Mouse (Mus musculus): ENCODE data around the gene Sh2b2. TPM values are rescaled to one million over a fixed set of nuclear protein-coding genes. Genes with fewer than 3 reads are reported as not detected.

The Sh2b2 gene
- polyA plus RNA-seq, 1 experiment = 7.7 TPM

- H3K79me2 ChIP-seq (ENCODE audit: control insufficient read depth, insufficient read depth) = no peaks in the 10 kb centered on the region
- no peaks in the 10 kb centered on the region for H3K36me3 ChIP-seq (ENCODE audit: control insufficient read depth, insufficient read depth)
- H3K27me3 ChIP-seq (ENCODE audit: control insufficient read depth, insufficient read depth, insufficient read length) = no peaks in the 10 kb centered on the region
- H3K4me3 ChIP-seq = no peak overlapping the region
- H3K4me2 ChIP-seq (ENCODE audit: low read depth) = no peak overlapping the region
- TF ChIP-seq MYOD1 (IDR thresholded peaks at IDR 0.05; ENCODE audit: control insufficient read depth in 1 of 3, insufficient read length in 2 of 3, low read depth in 2 of 3) = no peak
- no peak for TF ChIP-seq SRF (IDR thresholded peaks at IDR 0.05; ENCODE audit: control insufficient read depth, insufficient read length, low read depth)
- no peak for TF ChIP-seq MYOG (IDR thresholded peaks at IDR 0.05; ENCODE audit: control insufficient read depth in 1 of 3, insufficient read depth in 1 of 3, insufficient read length in 2 of 3, low read depth in 2 of 3)
- no peak for TF ChIP-seq TCF3 (IDR thresholded peaks at IDR 0.05; ENCODE audit: insufficient read length, low read depth)
- no peak for TF ChIP-seq POLR2AphosphoS2 (IDR thresholded peaks at IDR 0.05; ENCODE audit: insufficient read length, low read depth)
- no peak for TF ChIP-seq TCF12 (IDR thresholded peaks at IDR 0.05; ENCODE audit: insufficient read depth, poor library complexity, severe bottlenecking)
- no peak for TF ChIP-seq POLR2A (IDR thresholded peaks at IDR 0.05; ENCODE audit: insufficient read length, low read depth)
- no peak for TF ChIP-seq REST (IDR thresholded peaks at IDR 0.05; ENCODE audit: insufficient read depth, insufficient read length)
- no peak for TF ChIP-seq USF1 (IDR thresholded peaks at IDR 0.05; ENCODE audit: low read depth)
- no peak for TF ChIP-seq CEBPB (IDR thresholded peaks at IDR 0.05; ENCODE audit: insufficient read depth, poor library complexity, severe bottlenecking)
- no peak for TF ChIP-seq MAX (IDR thresholded peaks at IDR 0.05; ENCODE audit: low read depth)
- H3ac ChIP-seq (ENCODE audit: control insufficient read depth, insufficient read length) = no peak overlapping the region
These were observed 12.6 kb upstream of the Sh2b2 start for GRCm38 (mm10) chr5:136258919-136259318.

DNA sequence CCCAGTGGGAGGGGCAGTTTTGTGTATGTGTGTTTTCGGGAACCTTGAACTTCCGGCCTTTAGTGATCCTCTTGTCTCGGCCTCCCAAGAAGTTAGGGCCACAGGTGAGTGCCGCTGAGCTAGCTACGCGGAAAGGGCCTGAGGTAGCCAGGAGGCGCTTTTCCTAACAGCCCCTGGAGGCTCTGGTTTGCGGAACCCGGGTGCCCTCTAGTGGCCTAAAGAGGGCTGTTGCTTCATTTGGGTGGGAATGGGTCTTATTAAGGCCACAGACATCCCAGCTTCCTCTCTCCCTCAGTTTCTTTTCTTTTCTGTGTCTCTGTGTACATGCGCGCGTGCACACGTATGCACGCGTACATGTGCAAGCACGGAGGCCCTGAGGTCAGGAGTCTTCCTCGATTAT, 6.5 kb upstream of the Sh2b2 start:
- no peaks in the 10 kb centered on the region for H3K79me2 ChIP-seq (ENCODE audit: control insufficient read depth, insufficient read depth)
- no peak overlapping the region for H3ac ChIP-seq (ENCODE audit: control insufficient read depth, insufficient read length)
- H3K4me2 ChIP-seq (ENCODE audit: low read depth) = no peak overlapping the region
- TF ChIP-seq USF1 (IDR thresholded peaks at IDR 0.05; ENCODE audit: low read depth) (no peak), MYOG (IDR thresholded peaks at IDR 0.05; ENCODE audit: control insufficient read depth in 1 of 3, insufficient read depth in 1 of 3, insufficient read length in 2 of 3, low read depth in 2 of 3) (no peak), E2F4 (IDR thresholded peaks at IDR 0.05; ENCODE audit: insufficient read depth) (no peak), SRF (IDR thresholded peaks at IDR 0.05; ENCODE audit: control insufficient read depth, insufficient read length, low read depth) (no peak), REST (IDR thresholded peaks at IDR 0.05; ENCODE audit: insufficient read depth, insufficient read length) (no peak), TCF12 (IDR thresholded peaks at IDR 0.05; ENCODE audit: insufficient read depth, poor library complexity, severe bottlenecking) (no peak), TCF3 (IDR thresholded peaks at IDR 0.05; ENCODE audit: insufficient read length, low read depth) (no peak), CEBPB (IDR thresholded peaks at IDR 0.05; ENCODE audit: insufficient read depth, poor library complexity, severe bottlenecking) (no peak), MYOD1 (IDR thresholded peaks at IDR 0.05; ENCODE audit: control insufficient read depth in 1 of 3, insufficient read length in 2 of 3, low read depth in 2 of 3) (no peak), POLR2A (IDR thresholded peaks at IDR 0.05; ENCODE audit: insufficient read length, low read depth) (no peak), POLR2AphosphoS2 (IDR thresholded peaks at IDR 0.05; ENCODE audit: insufficient read length, low read depth) (no peak), MAX (IDR thresholded peaks at IDR 0.05; ENCODE audit: low read depth) (no peak)
- no peak overlapping the region for H3K4me3 ChIP-seq
- H3K27me3 ChIP-seq (ENCODE audit: control insufficient read depth, insufficient read depth, insufficient read length) = no peaks in the 10 kb centered on the region
- H3K36me3 ChIP-seq (ENCODE audit: control insufficient read depth, insufficient read depth) = no peaks in the 10 kb centered on the region

DNA sequence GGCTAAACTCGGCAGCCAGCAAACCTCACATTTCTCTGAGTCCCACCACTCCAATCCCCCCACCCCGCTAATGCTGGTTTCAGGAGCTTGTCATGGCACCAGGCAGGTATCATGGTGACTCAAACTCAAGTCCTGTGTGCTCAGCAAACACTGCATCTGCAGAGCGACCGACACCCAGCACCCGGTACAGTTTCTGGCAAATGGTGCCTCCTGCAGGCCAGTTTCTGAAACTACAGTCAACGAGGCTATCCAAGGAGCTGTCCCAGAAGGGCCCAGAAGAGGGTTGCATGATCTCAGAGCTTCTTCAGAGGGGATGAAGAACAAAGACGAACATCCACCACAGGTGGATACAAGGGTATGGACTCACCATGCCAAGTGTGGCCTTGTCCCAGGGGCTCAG, 4.6 kb upstream of the Sh2b2 start:
- H3K27me3 ChIP-seq (ENCODE audit: control insufficient read depth, insufficient read depth, insufficient read length) = no peaks in the 10 kb centered on the region
- H3K79me2 ChIP-seq (ENCODE audit: control insufficient read depth, insufficient read depth) = no peaks in the 10 kb centered on the region
- H3ac ChIP-seq (ENCODE audit: control insufficient read depth, insufficient read length) = no peak overlapping the region
- TF ChIP-seq MAX (IDR thresholded peaks at IDR 0.05; ENCODE audit: low read depth) (no peak), POLR2A (IDR thresholded peaks at IDR 0.05; ENCODE audit: insufficient read length, low read depth) (no peak), CEBPB (IDR thresholded peaks at IDR 0.05; ENCODE audit: insufficient read depth, poor library complexity, severe bottlenecking) (no peak)
- H3K36me3 ChIP-seq (ENCODE audit: control insufficient read depth, insufficient read depth) = no peaks in the 10 kb centered on the region
- no peak overlapping the region for H3K4me2 ChIP-seq (ENCODE audit: low read depth)
- H3K4me3 ChIP-seq = no peak overlapping the region

DNA sequence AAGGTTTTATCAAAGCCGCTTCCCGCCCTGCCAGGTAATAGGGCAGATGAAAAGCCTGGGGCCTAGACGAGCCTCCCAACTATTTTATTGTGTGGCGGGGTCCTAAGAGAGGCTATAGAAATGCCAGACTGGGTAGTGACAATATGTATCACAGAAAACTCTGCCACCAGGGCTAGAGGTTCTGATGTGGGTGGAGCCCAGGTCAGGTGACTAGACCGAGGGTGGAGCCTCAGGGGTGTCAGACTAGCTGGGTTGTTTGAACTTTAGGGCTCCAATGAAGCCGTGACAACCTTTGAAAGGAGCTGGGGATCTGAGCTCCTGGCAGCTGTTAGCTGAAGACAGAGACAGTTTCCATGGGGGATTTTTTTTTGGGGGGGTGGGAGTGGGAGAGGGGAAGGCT, 2.1 kb upstream of the Sh2b2 start:
- H3ac ChIP-seq (ENCODE audit: control insufficient read depth, insufficient read length) = no peak overlapping the region
- no peak overlapping the region for H3K4me3 ChIP-seq
- H3K79me2 ChIP-seq (ENCODE audit: control insufficient read depth, insufficient read depth) = no peaks in the 10 kb centered on the region
- no peaks in the 10 kb centered on the region for H3K27me3 ChIP-seq (ENCODE audit: control insufficient read depth, insufficient read depth, insufficient read length)
- no peaks in the 10 kb centered on the region for H3K36me3 ChIP-seq (ENCODE audit: control insufficient read depth, insufficient read depth)
- TF ChIP-seq CEBPB (IDR thresholded peaks at IDR 0.05; ENCODE audit: insufficient read depth, poor library complexity, severe bottlenecking) (no peak), USF1 (IDR thresholded peaks at IDR 0.05; ENCODE audit: low read depth) (no peak), TCF12 (IDR thresholded peaks at IDR 0.05; ENCODE audit: insufficient read depth, poor library complexity, severe bottlenecking) (no peak), TCF3 (IDR thresholded peaks at IDR 0.05; ENCODE audit: insufficient read length, low read depth) (no peak), POLR2A (IDR thresholded peaks at IDR 0.05; ENCODE audit: insufficient read length, low read depth) (no peak), E2F4 (IDR thresholded peaks at IDR 0.05; ENCODE audit: insufficient read depth) (no peak), MAX (IDR thresholded peaks at IDR 0.05; ENCODE audit: low read depth) (no peak), POLR2AphosphoS2 (IDR thresholded peaks at IDR 0.05; ENCODE audit: insufficient read length, low read depth) (no peak), REST (IDR thresholded peaks at IDR 0.05; ENCODE audit: insufficient read depth, insufficient read length) (no peak), MYOG (IDR thresholded peaks at IDR 0.05; ENCODE audit: control insufficient read depth in 1 of 3, insufficient read depth in 1 of 3, insufficient read length in 2 of 3, low read depth in 2 of 3) (no peak), SRF (IDR thresholded peaks at IDR 0.05; ENCODE audit: control insufficient read depth, insufficient read length, low read depth) (no peak), MYOD1 (IDR thresholded peaks at IDR 0.05; ENCODE audit: control insufficient read depth in 1 of 3, insufficient read length in 2 of 3, low read depth in 2 of 3) (no peak)
- H3K4me2 ChIP-seq (ENCODE audit: low read depth) = no peak overlapping the region

Data from myocyte (in vitro differentiated cells).